Mouse (Mus musculus): ENCODE measurements around the gene Rrm2.

DNA sequence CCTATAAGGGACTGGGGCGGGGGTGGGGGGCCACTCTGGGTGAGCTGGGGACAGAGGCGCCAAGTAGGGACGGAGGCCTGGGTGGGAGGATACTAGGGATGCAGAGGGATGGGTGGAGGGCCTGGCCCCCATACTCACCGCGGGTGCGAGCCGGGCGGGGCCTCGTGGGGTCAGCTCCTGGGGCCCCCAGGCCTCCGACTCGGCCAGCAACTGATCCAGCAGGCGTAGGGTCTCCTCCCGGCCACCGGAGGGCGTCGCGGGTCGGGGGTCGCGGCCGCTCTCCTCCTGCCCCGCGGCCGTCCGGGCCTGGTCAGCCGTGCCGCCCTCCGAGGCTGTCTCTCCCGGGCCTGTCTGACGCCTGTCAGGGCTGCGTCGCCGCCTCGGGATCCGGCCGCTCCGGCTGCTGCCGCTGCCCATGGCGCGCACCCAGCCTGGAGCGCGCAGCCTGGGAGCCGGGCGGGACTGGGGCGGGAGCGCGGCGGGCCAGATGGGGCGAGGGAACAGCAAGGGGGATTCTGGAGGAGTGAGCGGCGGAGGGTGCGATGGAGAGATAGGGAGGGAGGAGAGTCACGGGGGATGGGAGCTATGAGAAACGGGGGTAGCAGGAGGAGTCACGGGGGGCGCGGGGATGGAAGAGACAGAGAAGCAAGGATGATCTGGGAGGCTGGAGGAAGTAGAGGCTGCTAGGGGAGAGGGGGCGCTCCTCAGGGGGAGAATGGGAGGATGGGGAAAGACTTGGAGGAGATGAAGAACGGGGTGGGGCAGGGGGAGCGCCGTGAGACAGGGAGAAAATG is 27.4 kb upstream of the Rrm2 start:
- TF ChIP-seq FLI1 (IDR thresholded peaks at IDR 0.05; ENCODE audit: low read length) (no peak), GATA1 (IDR thresholded peaks at IDR 0.05; ENCODE audit: borderline replicate concordance, low read length) (no peak)
